Mouse (Mus musculus) hindbrain, embryonic 15.5 days (tissue): Measurements from ENCODE around the gene Il15. TPM values are rescaled to one million over a fixed set of nuclear protein-coding genes. Genes with fewer than 3 reads are reported as not detected.

Experiments
- ATAC-seq: fragments of 200-750 bp; cut with Nextera tagmentation; 2 replicates; pipeline ENCODE4 v1.8.0; 2017; ENCODE audit warnings: low read depth, moderate number of reproducible peaks, moderate TSS enrichment; ENCODE audit not compliant: low FRiP score
- H3K27ac ChIP-seq: fragments of 300-500 bp; sonication (generic); replicated peaks from 2 replicates; pipeline ENCODE4 v1.5.1; 2015; ENCODE audit warnings: mild to moderate bottlenecking, inconsistent platforms
- H3K27me3 ChIP-seq: fragments of 300-500 bp; sonication (generic); 2 replicates; pipeline ENCODE4 v1.6.1; 2015; ENCODE audit warnings: control low read depth, inconsistent platforms
- H3K36me3 ChIP-seq: fragments of 300-500 bp; sonication (generic); 2 replicates; pipeline ENCODE4 v1.6.1; 2015; ENCODE audit warnings: control low read depth, inconsistent platforms
- H3K4me1 ChIP-seq: fragments of 300-500 bp; sonication (generic); replicated peaks from 2 replicates; pipeline ENCODE4 v1.6.1; 2015; ENCODE audit warnings: control low read depth, inconsistent platforms
- H3K4me2 ChIP-seq: fragments of 300-500 bp; sonication (generic); 2 replicates; pipeline ENCODE4 v1.6.1; 2015; ENCODE audit warnings: moderate library complexity, mild to moderate bottlenecking, inconsistent platforms
- H3K4me3 ChIP-seq: fragments of 300-500 bp; sonication (generic); 2 replicates; pipeline ENCODE4 v1.5.1; 2015; ENCODE audit warnings: mild to moderate bottlenecking, inconsistent platforms
- H3K9ac ChIP-seq: fragments of 300-500 bp; sonication (generic); 2 replicates; pipeline ENCODE4 v1.6.1; 2015; ENCODE audit warnings: inconsistent platforms
- H3K9me3 ChIP-seq: fragments of 300-500 bp; sonication (generic); 2 replicates; pipeline ENCODE4 v1.6.1; 2016; ENCODE audit warnings: control low read depth, inconsistent platforms
- WGBS: fragments of 180-500 bp; shearing (Covaris S2); methylation state at CpG from one replicate; pipeline ENCODE4 v1.1.7; 2015; 5-methylcytosine and 5-hydroxymethylcytosine counted together
- polyA plus RNA-seq: library from polyadenylated mRNA; unstranded; fragments of >200 nt; fragmentation: Nextera tagmentation; extraction: Ambion mirVana; gene quantifications from 2 replicates; pipeline ENCODE4 v1.2.1, GENCODE M21; 2015

The Il15 gene
- 0.67 and 1.1 TPM in 2 replicates for polyA plus RNA-seq

- Histone ChIP-seq H3K36me3 (no peaks in the 10 kb centered on the region), H3K27me3 (peaks cover 3% of the 10 kb centered on the region; the same call in 1 of the 2 replicates), H3K9me3 (no peaks in the 10 kb centered on the region), H3K4me3 (peak within 1 kb of the TSS; percentile 38), H3K4me2 (peak within 1 kb of the TSS; percentile 67), H3K27ac (no peak within 1 kb of the TSS; the same call in 1 of the 2 replicates), H3K9ac (peak within 1 kb of the TSS; percentile 14; the same call in 1 of the 2 replicates), H3K4me1 (peaks cover 16% of the 10 kb centered on the region)
- 18% methylated on average over 13 of the region's 13 CpGs for WGBS
- ATAC-seq: 0 out of 2 replicates have a peak, but pooled peaks have one; percentile 8
These were observed at the start of gene Il15 for GRCm38 (mm10) chr8:82402686-82403330. Gene Il15 (minus strand): TSS chr8:82403222.

- H3K4me1 ChIP-seq: no peaks in the 10 kb centered on the region
- H3K27ac ChIP-seq: no peak overlapping the region
- H3K4me2 ChIP-seq: no peak overlapping the region
- no peak for ATAC-seq
- no peak overlapping the region for H3K9ac ChIP-seq
- H3K4me3 ChIP-seq: no peak overlapping the region
- H3K36me3 ChIP-seq: no peaks in the 10 kb centered on the region
- H3K9me3 ChIP-seq: no peaks in the 10 kb centered on the region
- H3K27me3 ChIP-seq: no peaks in the 10 kb centered on the region
These were observed 41.9 kb upstream of the Il15 start for GRCm38 (mm10) chr8:82444897-82445296.

- Histone ChIP-seq H3K4me1 (no peaks in the 10 kb centered on the region), H3K9me3 (no peaks in the 10 kb centered on the region), H3K36me3 (no peaks in the 10 kb centered on the region), H3K4me3 (no peak overlapping the region), H3K27me3 (no peaks in the 10 kb centered on the region), H3K9ac (no peak overlapping the region), H3K27ac (no peak overlapping the region), H3K4me2 (no peak overlapping the region)
- 84% methylated on average over 5 of the region's 5 CpGs for WGBS
- no peak for ATAC-seq
These were observed 13.7 kb upstream of the Il15 start for GRCm38 (mm10) chr8:82416587-82417340.

- Histone ChIP-seq H3K4me2 (no peak overlapping the region), H3K9ac (no peak overlapping the region), H3K4me1 (no peaks in the 10 kb centered on the region), H3K27me3 (no peaks in the 10 kb centered on the region), H3K27ac (no peak overlapping the region), H3K9me3 (no peaks in the 10 kb centered on the region), H3K36me3 (no peaks in the 10 kb centered on the region), H3K4me3 (no peak overlapping the region)
- 86% methylated on average over 1 of the region's 1 CpGs for WGBS
- ATAC-seq: no peak
These were observed 12.5 kb upstream of the Il15 start for GRCm38 (mm10) chr8:82415485-82415884.

GRCm38 (mm10) chr8:82410135-82410534 lies 7.1 kb upstream of the Il15 start:
- H3K9me3 ChIP-seq: no peaks in the 10 kb centered on the region
- no peak for ATAC-seq
- no peak overlapping the region for H3K4me3 ChIP-seq

GRCm38 (mm10) chr8:82407060-82407459 lies 4.0 kb upstream of the Il15 start:
- no peak overlapping the region for H3K4me2 ChIP-seq
- ATAC-seq: no peak
- 64% methylated on average over 1 of the region's 1 CpGs for WGBS
- H3K36me3 ChIP-seq: no peaks in the 10 kb centered on the region
- H3K4me1 ChIP-seq: peaks cover 10% of the 10 kb centered on the region
- no peaks in the 10 kb centered on the region for H3K9me3 ChIP-seq
- H3K27ac ChIP-seq: no peak overlapping the region
- H3K9ac ChIP-seq: no peak overlapping the region
- peaks cover 3% of the 10 kb centered on the region; the same call in 1 of the 2 replicates for H3K27me3 ChIP-seq
- no peak overlapping the region for H3K4me3 ChIP-seq

More at GRCm38 (mm10) chr8:82410135-82410534, 7.1 kb upstream of the Il15 start:
- 54% methylated on average over 3 of the region's 3 CpGs for WGBS
- Histone ChIP-seq H3K9ac (no peak overlapping the region), H3K27ac (no peak overlapping the region), H3K36me3 (no peaks in the 10 kb centered on the region), H3K27me3 (no peaks in the 10 kb centered on the region), H3K4me2 (no peak overlapping the region), H3K4me1 (no peaks in the 10 kb centered on the region)

GRCm38 (mm10) chr8:82404068-82404467 lies 1.0 kb upstream of the Il15 start:
- H3K27ac ChIP-seq: no peak overlapping the region
- H3K4me3 ChIP-seq: no peak overlapping the region
- 94% methylated on average over 3 of the region's 3 CpGs for WGBS
- no peak overlapping the region for H3K9ac ChIP-seq
- no peak for ATAC-seq
- H3K27me3 ChIP-seq: peaks cover 3% of the 10 kb centered on the region; the same call in 1 of the 2 replicates
- peaks cover 16% of the 10 kb centered on the region for H3K4me1 ChIP-seq
- H3K4me2 ChIP-seq: no peak overlapping the region
- no peaks in the 10 kb centered on the region for H3K9me3 ChIP-seq
- no peaks in the 10 kb centered on the region for H3K36me3 ChIP-seq

- Histone ChIP-seq H3K9ac (peak overlapping the region; percentile 14; the same call in 1 of the 2 replicates), H3K27ac (no peak overlapping the region), H3K4me1 (peaks cover 16% of the 10 kb centered on the region), H3K27me3 (peaks cover 3% of the 10 kb centered on the region; the same call in 1 of the 2 replicates), H3K36me3 (no peaks in the 10 kb centered on the region), H3K4me3 (peak overlapping the region; percentile 38), H3K9me3 (no peaks in the 10 kb centered on the region), H3K4me2 (peak overlapping the region; percentile 67)
- peak; percentile 48; the same call in 1 of the 2 replicates for ATAC-seq
- WGBS: 3% methylated on average over 13 of the region's 13 CpGs
These were observed 749 bp downstream of the Il15 start for GRCm38 (mm10) chr8:82402261-82402685.

GRCm38 (mm10) chr8:82401490-82401889 lies 1.5 kb downstream of the Il15 start:
- Histone ChIP-seq H3K4me3 (peak overlapping the region; percentile 38; the same call in 1 of the 2 replicates), H3K9ac (no peak overlapping the region), H3K27ac (no peak overlapping the region), H3K27me3 (peaks cover 3% of the 10 kb centered on the region; the same call in 1 of the 2 replicates), H3K9me3 (no peaks in the 10 kb centered on the region), H3K4me1 (peaks cover 16% of the 10 kb centered on the region), H3K36me3 (no peaks in the 10 kb centered on the region), H3K4me2 (peak overlapping the region; percentile 67)
- WGBS: 47% methylated on average over 6 of the region's 6 CpGs
- ATAC-seq: no peak

GRCm38 (mm10) chr8:82401059-82401458 lies 2.0 kb downstream of the Il15 start:
- Histone ChIP-seq H3K9ac (no peak overlapping the region), H3K27me3 (peaks cover 3% of the 10 kb centered on the region; the same call in 1 of the 2 replicates), H3K4me2 (no peak overlapping the region), H3K4me1 (peaks cover 16% of the 10 kb centered on the region), H3K9me3 (no peaks in the 10 kb centered on the region), H3K36me3 (no peaks in the 10 kb centered on the region), H3K27ac (no peak overlapping the region), H3K4me3 (no peak overlapping the region)
- ATAC-seq: no peak
- 78% methylated on average over 2 of the region's 2 CpGs for WGBS

- Histone ChIP-seq H3K4me3 (no peak overlapping the region), H3K9ac (no peak overlapping the region), H3K4me1 (peaks cover 16% of the 10 kb centered on the region), H3K36me3 (no peaks in the 10 kb centered on the region), H3K9me3 (no peaks in the 10 kb centered on the region), H3K27me3 (peaks cover 3% of the 10 kb centered on the region; the same call in 1 of the 2 replicates), H3K4me2 (no peak overlapping the region), H3K27ac (no peak overlapping the region)
- 66% methylated on average over 2 of the region's 2 CpGs for WGBS
- ATAC-seq: no peak
These were observed 2.6 kb downstream of the Il15 start for GRCm38 (mm10) chr8:82400376-82400775.

GRCm38 (mm10) chr8:82398546-82398945 lies 4.5 kb downstream of the Il15 start:
- WGBS: 86% methylated on average over 2 of the region's 2 CpGs
- peaks cover 16% of the 10 kb centered on the region for H3K4me1 ChIP-seq
- no peak overlapping the region for H3K27ac ChIP-seq
- H3K27me3 ChIP-seq: peaks cover 3% of the 10 kb centered on the region; the same call in 1 of the 2 replicates
- no peak overlapping the region for H3K4me3 ChIP-seq
- H3K4me2 ChIP-seq: no peak overlapping the region
- no peaks in the 10 kb centered on the region for H3K36me3 ChIP-seq
- H3K9me3 ChIP-seq: no peaks in the 10 kb centered on the region
- no peak overlapping the region for H3K9ac ChIP-seq
- ATAC-seq: no peak
